Mouse (Mus musculus) intestine, embryonic 16.5 days (tissue): ENCODE measurements around the gene Zfp873. TPM values are rescaled to one million over a fixed set of nuclear protein-coding genes. Genes with fewer than 3 reads are reported as not detected.
"Not testable (repeated sequence)": the region's sequence is repeated elsewhere in the genome, so short reads cannot be mapped to it uniquely, and the experiment has no call there.

Experiments used
- ATAC-seq: fragments of 200-750 bp; cut with Nextera tagmentation; 2 replicates; pipeline ENCODE4 v1.8.0; 2017; ENCODE audit warnings: moderate TSS enrichment, moderate library complexity
- H3K27ac ChIP-seq: fragments of 300-500 bp; sonication (generic); 2 replicates; pipeline ENCODE4 v1.5.1; 2014; ENCODE audit warnings: mild to moderate bottlenecking, low read length
- H3K27me3 ChIP-seq: fragments of 300-500 bp; sonication (generic); replicated peaks from 2 replicates; pipeline ENCODE4 v1.6.1; 2014; ENCODE audit warnings: low read length, control low read depth, mixed read lengths; ENCODE audit not compliant: control insufficient read depth, insufficient read depth
- H3K36me3 ChIP-seq: fragments of 300-500 bp; sonication (generic); 2 replicates; pipeline ENCODE4 v1.6.1; 2014; ENCODE audit warnings: low read length, control low read depth; ENCODE audit not compliant: control insufficient read depth, insufficient read depth
- H3K4me1 ChIP-seq: fragments of 300-500 bp; sonication (generic); 2 replicates; pipeline ENCODE4 v1.6.1; 2014; ENCODE audit warnings: low read length, control low read depth, mixed read lengths; ENCODE audit not compliant: control insufficient read depth, insufficient read depth
- H3K4me2 ChIP-seq: fragments of 300-500 bp; sonication (generic); 2 replicates; pipeline ENCODE4 v1.6.1; 2014; ENCODE audit warnings: low read depth, low read length, control low read depth
- H3K4me3 ChIP-seq: fragments of 300-500 bp; sonication (generic); 2 replicates; pipeline ENCODE4 v1.5.1; 2014; ENCODE audit warnings: mild to moderate bottlenecking, low read length
- H3K9ac ChIP-seq: fragments of 300-500 bp; sonication (generic); 2 replicates; pipeline ENCODE4 v1.6.1; 2014; ENCODE audit warnings: low read depth, low read length
- H3K9me3 ChIP-seq: fragments of 300-500 bp; sonication (generic); 2 replicates; pipeline ENCODE4 v1.6.1; 2016; ENCODE audit warnings: low read length, control low read depth; ENCODE audit not compliant: control insufficient read depth
- WGBS: fragments of 180-500 bp; shearing (Covaris S2); extraction: QIAGEN DNeasy Blood & Tissue Kit; methylation state at CpG from one replicate; pipeline ENCODE4 v1.1.7; 2014; 5-methylcytosine and 5-hydroxymethylcytosine counted together
- polyA plus RNA-seq: library from polyadenylated mRNA; unstranded; fragments of >200 nt; fragmentation: Nextera tagmentation; extraction: Ambion mirVana; gene quantifications from 2 replicates; pipeline ENCODE4 v1.2.1, GENCODE M21; 2015

The Zfp873 gene
- 9.2 and 10.7 TPM in 2 replicates for polyA plus RNA-seq

- H3K9ac ChIP-seq, result peak within 1 kb of the TSS; percentile 92
- peak; percentile 100 for ATAC-seq
- no peaks in the 10 kb centered on the region for H3K27me3 ChIP-seq
- peak within 1 kb of the TSS; percentile 63 for H3K4me2 ChIP-seq
- peak within 1 kb of the TSS; percentile 79 for H3K4me3 ChIP-seq
- H3K9me3 ChIP-seq, result peaks cover 29% of the 10 kb centered on the region
- WGBS, result 10% methylated on average over 35 of the region's 35 CpGs
- peak within 1 kb of the TSS; percentile 98 for H3K27ac ChIP-seq
- 0 out of 2 replicates have a peak, but pooled peaks cover 5% of the 10 kb centered on the region for H3K4me1 ChIP-seq
- H3K36me3 ChIP-seq, result 0 out of 2 replicates have a peak, but pooled peaks cover 3% of the 10 kb centered on the region
Measured at GRCm38 (mm10) chr10:82047597-82048459, at the start of gene Zfp873. Gene Zfp873, plus strand, starts transcription at chr10:82048123.

DNA sequence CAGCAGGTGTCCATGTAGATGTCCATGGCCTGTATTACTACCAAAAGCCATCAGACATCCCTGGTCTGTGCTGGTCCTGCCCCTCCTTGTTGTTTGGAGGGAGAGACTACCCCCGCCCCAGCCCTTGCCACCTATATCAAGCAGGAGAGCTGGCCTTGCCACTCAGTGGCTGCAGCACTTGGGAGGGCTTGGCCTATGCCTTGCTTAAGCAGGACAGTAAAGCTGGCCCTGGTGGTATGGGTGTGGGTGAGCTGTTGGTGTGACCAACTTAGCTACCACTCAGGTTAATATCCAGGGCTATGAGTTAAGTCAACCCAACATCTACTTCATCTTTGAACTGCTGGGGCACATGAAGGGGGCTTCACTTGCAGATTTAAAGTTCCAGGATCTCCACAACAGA, 44.7 kb upstream of the Zfp873 start:
- 88% methylated on average over 1 of the region's 1 CpGs for WGBS
- H3K27me3 ChIP-seq, H3K4me3 ChIP-seq, H3K4me2 ChIP-seq, H3K9ac ChIP-seq, H3K36me3 ChIP-seq, ATAC-seq, H3K27ac ChIP-seq, H3K9me3 ChIP-seq, H3K4me1 ChIP-seq: not testable (repeated sequence)

DNA sequence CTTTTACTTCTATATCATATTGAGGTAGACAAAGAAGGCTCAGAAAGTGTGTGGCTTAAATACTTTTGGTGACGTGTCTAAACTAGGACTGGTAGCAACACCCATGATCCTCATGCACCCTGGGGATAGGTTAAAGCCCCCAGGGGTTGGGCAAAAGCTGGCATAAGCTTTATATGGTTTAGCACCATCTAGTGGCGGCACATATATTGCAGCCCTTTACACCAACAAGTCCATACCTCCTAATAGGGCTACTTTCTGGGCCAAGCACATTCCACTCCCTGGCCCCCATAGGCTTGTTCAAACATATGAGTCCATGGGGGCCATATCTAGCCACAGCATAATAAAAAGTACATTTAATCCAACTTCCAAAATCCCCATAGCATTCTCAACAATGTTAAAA, 43.1 kb upstream of the Zfp873 start:
- H3K9ac ChIP-seq, H3K27me3 ChIP-seq, H3K27ac ChIP-seq, H3K9me3 ChIP-seq, H3K36me3 ChIP-seq, ATAC-seq, H3K4me3 ChIP-seq, H3K4me1 ChIP-seq, H3K4me2 ChIP-seq: not testable (repeated sequence)
- 57% methylated on average over 2 of the region's 2 CpGs for WGBS

DNA sequence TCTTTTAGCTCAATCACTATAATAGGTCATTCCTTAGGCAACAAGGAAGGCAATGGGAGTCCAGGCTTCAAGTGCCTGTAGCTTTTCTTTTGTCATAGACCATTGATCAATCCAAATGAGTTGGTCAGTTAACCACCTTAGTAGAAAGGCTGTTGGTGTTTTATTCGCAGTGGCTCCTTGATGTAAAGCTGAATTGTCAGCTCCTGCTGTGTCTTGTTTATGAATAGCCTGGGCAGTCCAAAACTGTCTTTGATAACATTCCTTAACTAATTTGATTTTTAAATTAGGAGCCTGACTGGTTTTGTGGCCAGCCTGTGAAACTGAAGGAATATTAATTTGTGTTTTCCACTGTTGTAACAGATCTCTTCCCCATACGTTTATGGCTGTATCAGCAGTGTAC, 5.7 kb upstream of the Zfp873 start:
- 79% methylated on average over 2 of the region's 2 CpGs for WGBS
- no peak overlapping the region for H3K9ac ChIP-seq
- H3K27me3 ChIP-seq, result no peaks in the 10 kb centered on the region
- H3K9me3 ChIP-seq, result peaks cover 5% of the 10 kb centered on the region; the same call in 1 of the 2 replicates
- H3K36me3 ChIP-seq, result no peaks in the 10 kb centered on the region
- ATAC-seq, result no peak
- 0 out of 2 replicates have a peak, but pooled peaks cover under 1% of the 10 kb centered on the region for H3K4me1 ChIP-seq
- H3K4me3 ChIP-seq, result no peak overlapping the region
- H3K27ac ChIP-seq, result no peak overlapping the region
- no peak overlapping the region for H3K4me2 ChIP-seq

DNA sequence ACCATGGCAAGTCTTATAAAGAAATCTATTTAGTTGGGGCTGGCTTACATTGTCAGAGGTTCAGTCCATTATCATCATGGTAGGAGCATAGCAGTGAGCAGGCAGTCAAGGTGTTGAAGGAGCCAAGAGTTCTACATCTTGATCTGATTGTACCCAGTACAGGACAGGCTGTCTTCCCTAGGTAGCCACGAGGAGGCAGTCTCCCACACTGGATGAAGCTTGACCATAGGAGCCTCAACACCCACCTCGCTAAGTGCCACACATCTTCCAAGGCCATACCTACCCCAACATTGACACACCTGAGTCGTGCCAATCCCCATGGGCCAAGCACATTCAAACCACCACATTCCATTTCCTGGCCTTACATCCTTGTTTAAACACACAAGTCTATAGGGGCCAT, 1.3 kb upstream of the Zfp873 start:
- 0 out of 2 replicates have a peak, but pooled peaks cover 5% of the 10 kb centered on the region for H3K4me1 ChIP-seq
- no peaks in the 10 kb centered on the region for H3K36me3 ChIP-seq
- H3K9ac ChIP-seq, result no peak overlapping the region
- H3K9me3 ChIP-seq, result peaks cover 19% of the 10 kb centered on the region
- 85% methylated on average over 3 of the region's 3 CpGs for WGBS
- H3K27me3 ChIP-seq, result no peaks in the 10 kb centered on the region
- H3K4me3 ChIP-seq, result no peak overlapping the region
- H3K27ac ChIP-seq, result no peak overlapping the region
- H3K4me2 ChIP-seq, result no peak overlapping the region
- ATAC-seq, result no peak

GRCm38 (mm10) chr10:82048460-82048804, 509 bp downstream of the Zfp873 start:
- Histone ChIP-seq H3K4me2 (peak overlapping the region; percentile 63), H3K9ac (peak overlapping the region; percentile 92), H3K4me3 (peak overlapping the region; percentile 79), H3K9me3 (peaks cover 34% of the 10 kb centered on the region), H3K27ac (peak overlapping the region; percentile 98)
- ATAC-seq, H3K36me3 ChIP-seq, H3K27me3 ChIP-seq, H3K4me1 ChIP-seq: not testable (repeated sequence)
- WGBS, result 22% methylated on average over 10 of the region's 10 CpGs

- H3K27ac ChIP-seq, result peak within 1 kb of the TSS; percentile 79
- ATAC-seq, result peak; percentile 100
- H3K9me3 ChIP-seq, H3K27me3 ChIP-seq, H3K36me3 ChIP-seq, H3K4me1 ChIP-seq: not testable (repeated sequence)
- peak within 1 kb of the TSS; percentile 47 for H3K4me2 ChIP-seq
- H3K9ac ChIP-seq, result peak within 1 kb of the TSS; percentile 68
- peak within 1 kb of the TSS; percentile 58 for H3K4me3 ChIP-seq
- WGBS, result 16% methylated on average over 42 of the region's 42 CpGs
Measured at GRCm38 (mm10) chr10:82082728-82083621, 35.1 kb downstream of the Zfp873 start, which contains the start of gene BC024063. Gene BC024063, plus strand, starts transcription at chr10:82083353.

DNA sequence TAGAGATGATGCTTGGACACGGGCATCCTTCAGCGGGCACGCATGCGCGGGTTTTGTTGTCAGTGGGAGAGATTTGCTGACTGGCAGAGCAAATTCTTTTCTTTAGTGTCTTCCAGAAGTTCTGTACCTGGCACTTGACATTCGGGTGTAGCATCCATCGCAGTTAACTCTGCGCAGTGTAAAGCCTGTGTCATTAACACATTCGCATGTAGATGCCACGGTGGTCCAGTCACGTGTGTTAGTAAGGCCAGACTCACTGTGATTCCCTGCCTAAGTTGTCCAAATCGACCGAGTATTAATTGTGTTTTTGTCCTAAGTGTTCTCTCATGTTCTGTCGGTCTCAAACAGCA, 35.7 kb downstream of the Zfp873 start:
- ATAC-seq, result 0 out of 2 replicates have a peak, but pooled peaks have one; percentile 9
- H3K9me3 ChIP-seq, H3K27ac ChIP-seq, H3K4me1 ChIP-seq, H3K27me3 ChIP-seq, H3K36me3 ChIP-seq: not testable (repeated sequence)
- H3K4me2 ChIP-seq, result peak overlapping the region; percentile 47
- H3K4me3 ChIP-seq, result peak overlapping the region; percentile 58
- peak overlapping the region; percentile 68 for H3K9ac ChIP-seq
- 18% methylated on average over 14 of the region's 14 CpGs for WGBS
